Mouse (Mus musculus) heart, postnatal 36 days (tissue): ENCODE measurements around the gene Esyt1. TPM values are rescaled to one million over a fixed set of nuclear protein-coding genes. Genes with fewer than 3 reads are reported as not detected.

ENCODE experiments used
- DNase-seq, 2 experiments: peaks; one replicate each; pipeline ENCODE4 v3.0.0; 2021 to 2022
- intact Hi-C: fragments of 180-260 bp; cut with DNase I; formaldehyde crosslinking; loops from one replicate; pipeline ENCODE4 v1.15.1; 2025
- microRNA-seq, 2 experiments: library from miRNA; unstranded; fragments of <30 nt; microRNA quantifications; one replicate each; pipeline ENCODE4 v1.2.0; 2021; ENCODE audit warnings: borderline number of aligned reads in 2 of 2
- total RNA-seq, 2 experiments: library from RNA; stranded (reverse); gene quantifications; 2 replicates each; pipeline ENCODE4 v1.2.3; 2021

Gene Esyt1
- total RNA-seq, 2 experiments from 2014 or later, result 19.3 TPM

DNA sequence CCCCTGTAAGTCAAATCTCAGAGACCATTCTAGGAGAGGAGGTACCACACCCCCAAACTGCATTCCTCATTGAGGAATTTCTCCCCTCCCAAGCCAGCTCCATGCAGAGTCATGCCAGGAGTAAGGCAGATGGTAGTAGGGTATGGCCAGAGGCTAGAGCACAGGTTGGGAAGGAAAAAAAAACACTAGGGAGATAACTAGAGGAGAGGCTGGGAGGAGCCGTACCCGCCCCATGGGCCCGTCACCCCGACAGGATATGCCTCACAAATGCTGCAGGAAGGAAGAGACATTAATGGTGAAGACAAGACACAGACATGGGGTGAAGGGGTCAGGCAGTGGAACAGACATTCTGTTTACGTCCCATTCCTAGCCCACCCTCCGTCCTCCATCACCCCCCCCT is 34.2 kb downstream of the Esyt1 start:
- DNase-seq, result no peak
- intact Hi-C loops, result loop anchor here (2.0 to 5.0 kb wide), 2 partner anchors 33 to 36 kb away; partner anchors contain the start of genes Esyt1 and Smarcc2

- intact Hi-C loops, result loop anchor here (2.0 to 5.0 kb wide), 2 partner anchors 32 to 36 kb away; partner anchors contain the start of genes Esyt1 and Smarcc2
These were observed 34.8 kb downstream of the Esyt1 start for GRCm38 (mm10) chr10:128490912-128491311.

DNA sequence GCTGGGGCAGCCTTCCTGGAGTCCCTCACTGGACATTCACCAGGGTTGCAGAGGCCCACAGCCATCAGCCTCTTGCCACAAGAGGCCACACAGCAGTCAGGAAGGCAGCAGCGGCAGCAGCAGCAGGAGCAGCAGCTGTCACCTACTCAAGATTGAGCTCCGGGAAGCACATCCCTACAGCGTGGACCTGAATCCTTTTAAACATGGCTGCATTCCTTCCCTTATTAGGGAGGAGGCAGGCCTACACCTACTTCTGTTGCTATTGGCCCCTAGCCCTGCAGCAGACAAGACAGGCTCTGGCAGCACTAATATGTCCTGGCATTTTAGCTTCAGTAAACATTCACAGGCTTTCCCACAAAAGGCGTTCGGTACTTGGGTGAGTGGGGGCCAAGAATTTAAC is 35.4 kb downstream of the Esyt1 start:
- intact Hi-C loops, result loop anchor here (2.0 to 5.0 kb wide), 2 partner anchors 31 to 37 kb away; partner anchors contain the start of genes Esyt1 and Smarcc2

More at GRCm38 (mm10) chr10:128490912-128491311, 34.8 kb downstream of the Esyt1 start:
- no peak for DNase-seq

DNA sequence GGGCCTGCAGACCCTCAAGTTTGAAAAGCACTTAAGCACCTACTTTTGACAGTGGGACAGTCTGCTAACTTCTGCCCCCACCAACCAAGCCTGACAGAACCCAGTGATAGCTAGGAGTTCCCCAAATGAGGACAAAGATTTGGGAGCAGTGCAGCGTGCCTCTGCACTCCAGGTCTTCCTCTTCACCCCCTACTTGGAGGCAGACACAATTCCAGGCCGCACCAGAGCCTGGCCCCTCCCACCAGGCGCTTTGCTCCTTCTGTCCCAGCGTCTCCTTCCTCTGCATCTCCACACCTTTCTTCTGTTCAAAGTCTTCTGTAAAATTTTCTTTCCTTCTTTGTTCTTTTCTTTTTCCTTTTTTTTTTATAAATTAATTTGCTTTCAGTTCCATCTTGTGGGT is 35.9 kb downstream of the Esyt1 start:
- no peak for DNase-seq
- intact Hi-C loops, result loop anchor here (2.0 to 5.0 kb wide), 3 partner anchors 31 to 47 kb away; partner anchors contain the start of genes Esyt1 and Smarcc2

More for the DNA sequence above, 35.4 kb downstream of the Esyt1 start:
- peak in 1 of 2 experiments; percentile 38 for DNase-seq

GRCm38 (mm10) chr10:128489380-128489779 is 36.3 kb downstream of the Esyt1 start:
- intact Hi-C loops, result loop anchor here (2.0 kb wide), 1 partner anchor 47 kb away; no protein-coding TSS in a partner anchor
- no peak for DNase-seq

GRCm38 (mm10) chr10:128488776-128489175 is 36.9 kb downstream of the Esyt1 start:
- intact Hi-C loops, result loop anchor here (2.0 kb wide), 1 partner anchor 48 kb away; no protein-coding TSS in a partner anchor
- DNase-seq, result no peak

DNA sequence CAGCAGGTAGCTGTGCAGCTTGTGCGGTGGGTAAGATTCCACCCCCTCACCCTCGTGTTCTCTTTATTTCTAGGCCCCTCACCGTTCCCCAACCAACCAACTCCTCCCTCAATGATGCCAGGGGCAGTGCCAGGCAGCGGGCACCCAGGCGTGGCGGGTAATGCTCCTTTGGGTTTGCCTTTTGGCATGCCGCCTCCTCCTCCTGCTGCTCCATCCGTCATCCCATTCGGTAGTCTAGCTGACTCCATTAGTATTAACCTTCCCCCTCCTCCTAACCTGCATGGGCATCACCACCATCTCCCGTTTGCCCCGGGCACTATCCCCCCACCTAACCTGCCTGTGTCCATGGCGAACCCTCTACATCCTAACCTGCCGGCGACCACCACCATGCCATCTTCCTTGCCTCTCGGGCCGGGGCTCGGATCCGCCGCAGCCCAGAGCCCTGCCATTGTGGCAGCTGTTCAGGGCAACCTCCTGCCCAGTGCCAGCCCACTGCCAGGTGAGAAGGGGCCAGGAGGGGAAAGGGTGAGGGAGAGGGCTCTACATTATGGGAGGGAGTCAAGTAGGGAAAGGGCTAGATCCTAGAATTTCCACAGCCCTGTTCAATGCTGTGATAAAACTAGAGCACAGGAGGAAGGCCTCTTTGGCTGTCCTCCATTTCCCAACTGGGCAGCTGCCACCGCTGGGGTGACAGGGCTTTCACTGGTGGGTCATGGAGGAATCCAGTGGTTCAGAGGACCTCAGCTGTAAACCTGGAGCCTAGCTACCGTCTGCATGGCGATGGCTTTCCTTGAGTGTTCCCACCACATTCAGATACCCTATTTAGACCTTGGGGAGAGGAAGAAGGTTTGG is 37.6 kb downstream of the Esyt1 start:
- DNase-seq, result no peak
- intact Hi-C loops, result loop anchor here (2.0 kb wide), 1 partner anchor 49 kb away; no protein-coding TSS in a partner anchor

DNA sequence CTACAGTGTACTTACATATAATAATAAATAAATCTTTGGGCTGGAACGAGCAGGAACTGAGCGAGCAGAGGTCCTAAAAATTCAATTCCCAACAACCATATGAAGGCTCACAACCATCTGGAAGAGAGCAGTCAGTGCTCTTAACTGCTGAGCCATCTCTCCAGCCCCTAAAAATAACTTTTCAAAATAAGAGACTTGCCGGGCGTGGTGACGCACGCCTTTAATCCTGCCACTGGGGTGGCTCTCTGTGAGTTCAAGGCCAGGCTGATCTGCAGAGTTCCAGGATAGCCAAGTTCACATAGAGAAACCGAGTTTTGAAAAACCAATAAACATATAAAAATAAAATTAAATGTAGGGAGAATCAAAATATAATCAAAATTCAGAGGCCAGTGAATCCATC is 39.3 kb downstream of the Esyt1 start:
- intact Hi-C loops, result no loop called here
- no peak for DNase-seq

GRCm38 (mm10) chr10:128474366-128474765 is 51.3 kb downstream of the Esyt1 start:
- intact Hi-C loops, result no loop called here
- no peak for DNase-seq

DNA sequence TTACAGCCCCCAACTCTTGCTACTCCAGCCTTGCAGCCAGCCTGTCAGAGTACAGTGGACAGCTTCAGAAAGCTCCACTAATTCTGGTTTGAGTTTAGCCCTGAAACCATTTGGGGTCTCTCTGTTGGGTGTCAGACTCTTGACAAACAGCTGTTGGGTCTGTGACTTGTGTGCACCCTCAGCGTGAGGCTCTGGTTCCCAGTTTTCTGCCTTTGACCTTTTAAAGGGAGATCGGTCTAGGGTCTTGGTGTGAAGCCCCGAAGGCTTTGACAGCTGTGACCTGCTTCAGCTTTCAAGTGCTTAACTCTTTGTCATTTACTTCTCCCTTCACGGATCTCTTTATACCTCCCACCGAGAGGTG is 65.4 kb downstream of the Esyt1 start:
- no peak for DNase-seq
- intact Hi-C loops, result no loop called here

Small RNA genes within 50 kb of the gene (microRNA-seq; reads per million reads assigned to microRNA genes)
- gene Gm47275 (0 reads per million in 2 experiments), gene Mir6916 (0.72 to 1.3 reads per million in 2 experiments)

Other genes with a start within 250 kb of the Esyt1 start
- gene Il23a, start 227.1 kb downstream of the Esyt1 start, total RNA-seq, result not detected
- 1 to 10 TPM; 7.5 to 7.6 TPM for gene Pan2, start 222.5 kb downstream of the Esyt1 start, total RNA-seq
- gene Cnpy2, start 203.4 kb downstream of the Esyt1 start, total RNA-seq, result 10 to 100 TPM; 65.4 to 67.3 TPM
- 1,000 to 10,000 TPM; 1,152 to 1,240 TPM for gene Cs, start 188.1 kb downstream of the Esyt1 start, total RNA-seq
- gene Coq10a, start 156.9 kb downstream of the Esyt1 start, total RNA-seq, result 100 to 1,000 TPM; 304 to 339 TPM
- 10 to 100 TPM; 41.2 to 43.2 TPM for gene Ankrd52, start 148.8 kb downstream of the Esyt1 start, total RNA-seq
- not detected for gene Slc39a5, start 124.6 kb downstream of the Esyt1 start, total RNA-seq
- 10 to 100 TPM; 44.6 to 49.6 TPM for gene Nabp2, start 114.4 kb downstream of the Esyt1 start, total RNA-seq
- 10 to 100 TPM; 16.3 to 18.3 TPM for gene Rnf41, start 114.2 kb downstream of the Esyt1 start, total RNA-seq
- gene Smarcc2, start 66.6 kb downstream of the Esyt1 start, total RNA-seq, result 10 to 100 TPM; 79.8 to 82.7 TPM
- 100 to 1,000 TPM; 267 to 286 TPM for gene Myl6, start 31.7 kb downstream of the Esyt1 start, total RNA-seq
- gene Myl6b, start 27.2 kb downstream of the Esyt1 start, total RNA-seq, result 1 to 10 TPM; 2.8 to 3.2 TPM
- gene Zc3h10, start 21.9 kb upstream of the Esyt1 start, total RNA-seq, result 1 to 10 TPM; 7.2 to 8.8 TPM
- 1,000 to 10,000 TPM; 1,509 to 1,535 TPM for gene Rpl41, start 23.4 kb upstream of the Esyt1 start, total RNA-seq
- 10 to 100 TPM; 43.4 to 50.5 TPM for gene Pa2g4, start 40.1 kb upstream of the Esyt1 start, total RNA-seq
- gene Erbb3, start 63.8 kb upstream of the Esyt1 start, total RNA-seq, result 1 to 10 TPM; 8.9 to 9.2 TPM
- 100 to 1,000 TPM; 246 to 289 TPM for gene Rps26, start 100.9 kb upstream of the Esyt1 start, total RNA-seq
- gene Ikzf4, start 120.1 kb upstream of the Esyt1 start, total RNA-seq, result under 1 TPM; 0.62 to 0.69 TPM
- 10 to 100 TPM; 23.7 to 27.0 TPM for gene Suox, start 148.2 kb upstream of the Esyt1 start, total RNA-seq
- 10 to 100 TPM; 80.8 to 81.1 TPM for gene Rab5b, start 170.4 kb upstream of the Esyt1 start, total RNA-seq
- gene Pmel, start 178.3 kb upstream of the Esyt1 start, total RNA-seq, result under 1 TPM; 0.46 to 0.50 TPM
- 10 to 100 TPM; 13.8 to 13.9 TPM for gene Cdk2, start 179.2 kb upstream of the Esyt1 start, total RNA-seq
- gene Dgka, start 219.0 kb upstream of the Esyt1 start, total RNA-seq, result 10 to 100 TPM; 11.5 to 12.8 TPM
- 1 to 10 TPM; 7.8 to 9.7 TPM for gene Pym1, start 222.0 kb upstream of the Esyt1 start, total RNA-seq